Mouse (Mus musculus): Measurements from ENCODE around the gene Mrpl36. TPM values are rescaled to one million over a fixed set of nuclear protein-coding genes. Genes with fewer than 3 reads are reported as not detected.

Gene Mrpl36
- polyA plus RNA-seq, 1 experiment from 2014 or later = 124 TPM

- H3K9me3 ChIP-seq (ENCODE audit: control insufficient read depth, low read length) = no peaks in the 10 kb centered on the region
- no peaks in the 10 kb centered on the region for H3K27me3 ChIP-seq (ENCODE audit: control insufficient read depth, insufficient read depth, low read depth, low read length)
- H3K4me1 ChIP-seq (replicated peaks; ENCODE audit: control insufficient read depth, insufficient read depth, low read length) = no peaks in the 10 kb centered on the region
- no peak overlapping the region for H3K4me3 ChIP-seq (ENCODE audit: low read length)
- H3K9ac ChIP-seq (ENCODE audit: low read length) = no peak overlapping the region
- H3K27ac ChIP-seq (ENCODE audit: low read length) = no peak overlapping the region
- no peak overlapping the region for H3K4me2 ChIP-seq (ENCODE audit: low read depth, low read length)
- no peak for ATAC-seq (ENCODE audit: low read depth)
- WGBS = 84% methylated on average over 3 of the region's 3 CpGs
- H3K36me3 ChIP-seq (ENCODE audit: control insufficient read depth, insufficient read depth, low read length) = no peaks in the 10 kb centered on the region
These were observed 28.8 kb downstream of the Mrpl36 start for GRCm38 (mm10) chr13:73357106-73357505.

- no peak for ATAC-seq (ENCODE audit: low read depth)
- Histone ChIP-seq H3K27me3 (ENCODE audit: control insufficient read depth, insufficient read depth, low read depth, low read length) (no peaks in the 10 kb centered on the region), H3K4me1 (replicated peaks; ENCODE audit: control insufficient read depth, insufficient read depth, low read length) (no peaks in the 10 kb centered on the region), H3K4me2 (ENCODE audit: low read depth, low read length) (no peak overlapping the region), H3K36me3 (ENCODE audit: control insufficient read depth, insufficient read depth, low read length) (no peaks in the 10 kb centered on the region), H3K9me3 (ENCODE audit: control insufficient read depth, low read length) (no peaks in the 10 kb centered on the region), H3K9ac (ENCODE audit: low read length) (no peak overlapping the region), H3K4me3 (ENCODE audit: low read length) (no peak overlapping the region), H3K27ac (ENCODE audit: low read length) (no peak overlapping the region)
- 74% methylated on average over 4 of the region's 4 CpGs for WGBS
These were observed 45.1 kb downstream of the Mrpl36 start for GRCm38 (mm10) chr13:73373367-73373766.

GRCm38 (mm10) chr13:73374612-73375011 is 46.3 kb downstream of the Mrpl36 start:
- WGBS = 77% methylated on average over 2 of the region's 2 CpGs
- no peak overlapping the region for H3K4me2 ChIP-seq (ENCODE audit: low read depth, low read length)
- no peaks in the 10 kb centered on the region for H3K27me3 ChIP-seq (ENCODE audit: control insufficient read depth, insufficient read depth, low read depth, low read length)
- H3K9me3 ChIP-seq (ENCODE audit: control insufficient read depth, low read length) = no peaks in the 10 kb centered on the region
- no peak overlapping the region for H3K9ac ChIP-seq (ENCODE audit: low read length)
- no peak overlapping the region for H3K27ac ChIP-seq (ENCODE audit: low read length)
- H3K36me3 ChIP-seq (ENCODE audit: control insufficient read depth, insufficient read depth, low read length) = no peaks in the 10 kb centered on the region
- ATAC-seq (ENCODE audit: low read depth) = no peak
- H3K4me3 ChIP-seq (ENCODE audit: low read length) = no peak overlapping the region
- H3K4me1 ChIP-seq (replicated peaks; ENCODE audit: control insufficient read depth, insufficient read depth, low read length) = no peaks in the 10 kb centered on the region

GRCm38 (mm10) chr13:73377637-73378036 is 49.3 kb downstream of the Mrpl36 start:
- Histone ChIP-seq H3K4me1 (replicated peaks; ENCODE audit: control insufficient read depth, insufficient read depth, low read length) (no peaks in the 10 kb centered on the region), H3K9me3 (ENCODE audit: control insufficient read depth, low read length) (no peaks in the 10 kb centered on the region), H3K36me3 (ENCODE audit: control insufficient read depth, insufficient read depth, low read length) (no peaks in the 10 kb centered on the region), H3K9ac (ENCODE audit: low read length) (no peak overlapping the region), H3K27me3 (ENCODE audit: control insufficient read depth, insufficient read depth, low read depth, low read length) (no peaks in the 10 kb centered on the region), H3K4me3 (ENCODE audit: low read length) (no peak overlapping the region), H3K4me2 (ENCODE audit: low read depth, low read length) (no peak overlapping the region), H3K27ac (ENCODE audit: low read length) (no peak overlapping the region)
- WGBS = 66% methylated on average over 9 of the region's 9 CpGs
- no peak for ATAC-seq (ENCODE audit: low read depth)

Other genes with a start within 250 kb of the Mrpl36 start
- gene Irx4, start 68.0 kb upstream of the Mrpl36 start, polyA plus RNA-seq (2015; fragmentation: Nextera tagmentation; extraction: Ambion mirVana) = 0.20 TPM in 1 of 2 replicates, not detected in the other
- gene Ndufs6, start within 50 bp of the Mrpl36 start, polyA plus RNA-seq (2015; fragmentation: Nextera tagmentation; extraction: Ambion mirVana) = 403 and 405 TPM in 2 replicates
- 119 and 140 TPM in 2 replicates for gene Lpcat1, start 138.7 kb downstream of the Mrpl36 start, polyA plus RNA-seq (2015; fragmentation: Nextera tagmentation; extraction: Ambion mirVana)
- gene Slc6a3, start 208.2 kb downstream of the Mrpl36 start, polyA plus RNA-seq (2015; fragmentation: Nextera tagmentation; extraction: Ambion mirVana) = 0.08 and 0.18 TPM in 2 replicates